Mouse (Mus musculus) CH12.LX (cell line): Measurements from ENCODE around the gene Mon1b. TPM values are rescaled to one million over a fixed set of nuclear protein-coding genes. Genes with fewer than 3 reads are reported as not detected.

ENCODE experiments used
- DNase-seq: peaks from one replicate; pipeline ENCODE4 v3.0.0-alpha.2; 2013; ENCODE audit errors: extremely low read depth
- H3K27ac ChIP-seq: 2 replicates; pipeline ENCODE4 v1.5.1; 2012; ENCODE audit warnings: low read depth, mild to moderate bottlenecking, control low read depth, moderate library complexity; ENCODE audit not compliant: insufficient read depth
- H3K27me3 ChIP-seq: replicated peaks from 2 replicates; pipeline ENCODE3; 2012; ENCODE audit warnings: inconsistent platforms
- H3K36me3 ChIP-seq, 2 experiments: replicated peaks in 1 of 2; 2 replicates each; pipeline versions ENCODE3 to v1.6.1; 2012; ENCODE audit warnings: inconsistent platforms in 1 of 2, low read length in 1 of 2, mild to moderate bottlenecking in 1 of 2, mixed read lengths in 1 of 2, moderate library complexity in 1 of 2; ENCODE audit not compliant: control insufficient read depth in 1 of 2, insufficient read depth in 1 of 2
- H3K4me1 ChIP-seq, 2 experiments: 2 replicates each; pipeline ENCODE4 v1.6.1; 2012; ENCODE audit warnings: inconsistent platforms in 1 of 2, moderate library complexity in 1 of 2; ENCODE audit not compliant: insufficient read depth in 2 of 2, control insufficient read depth in 1 of 2
- H3K4me2 ChIP-seq: 2 replicates; pipeline ENCODE4 v1.6.1; 2012; ENCODE audit warnings: low read depth, mild to moderate bottlenecking, control low read depth; ENCODE audit not compliant: poor library complexity, insufficient read depth, severe bottlenecking
- H3K4me3 ChIP-seq, 3 experiments: fragments of 150-350 bp in 1 of 3; sonication (generic) in 1 of 3; replicated peaks in 1 of 3; 2 replicates each; pipeline versions ENCODE3 to v1.5.1; 2011 to 2012; ENCODE audit warnings: low read depth in 2 of 3, low read length in 2 of 3, mild to moderate bottlenecking in 2 of 3, moderate library complexity in 2 of 3, control low read depth in 1 of 3, improper control_type of control experiment in 1 of 3, inconsistent platforms in 1 of 3, mixed read lengths in 1 of 3; ENCODE audit not compliant: poor library complexity in 1 of 3
- H3K79me2 ChIP-seq: replicated peaks from 2 replicates; pipeline ENCODE4 v1.6.1; 2012; ENCODE audit warnings: mild to moderate bottlenecking, moderate library complexity; ENCODE audit not compliant: control insufficient read depth, poor library complexity, insufficient read depth, severe bottlenecking; ENCODE audit errors: extremely low read depth
- H3K9ac ChIP-seq: 2 replicates; pipeline ENCODE4 v1.6.1; 2012; ENCODE audit warnings: low read depth, mild to moderate bottlenecking, control low read depth, moderate library complexity; ENCODE audit not compliant: insufficient read depth
- H3K9me3 ChIP-seq: replicated peaks from 2 replicates; pipeline ENCODE3; 2012; ENCODE audit warnings: low read length, inconsistent platforms, mixed read lengths
- BHLHE40 ChIP-seq: IDR thresholded peaks from 2 replicates; pipeline ENCODE4 v1.6.1; 2011; ENCODE audit warnings: mild to moderate bottlenecking, low read depth, low read length, improper control_type of control experiment
- CHD1 ChIP-seq: IDR thresholded peaks from 2 replicates; pipeline ENCODE4 v1.6.1; 2012; ENCODE audit warnings: low read depth, low read length, improper control_type of control experiment, inconsistent platforms
- CHD2 ChIP-seq: IDR thresholded peaks from 2 replicates; pipeline ENCODE4 v1.6.1; 2011; ENCODE audit warnings: low read length, improper control_type of control experiment
- E2F4 ChIP-seq: IDR thresholded peaks from 2 replicates; pipeline ENCODE4 v1.6.1; 2011; ENCODE audit warnings: low read depth, low read length, improper control_type of control experiment; ENCODE audit not compliant: insufficient replicate concordance
- ELF1 ChIP-seq: IDR thresholded peaks from 2 replicates; pipeline ENCODE4 v1.6.1; 2014; ENCODE audit warnings: low read depth, mild to moderate bottlenecking, inconsistent platforms, low read length, improper control_type of control experiment
- ETS1 ChIP-seq: conservative IDR thresholded peaks from 2 replicates; pipeline ENCODE4 v1.6.1; 2012; ENCODE audit warnings: low read depth, mild to moderate bottlenecking, inconsistent platforms, low read length, improper control_type of control experiment, moderate library complexity
- GABPA ChIP-seq: IDR thresholded peaks from 2 replicates; pipeline ENCODE4 v1.6.1; 2012; ENCODE audit warnings: low read depth, low read length, improper control_type of control experiment, inconsistent platforms; ENCODE audit not compliant: insufficient replicate concordance
- IRF4 ChIP-seq: IDR thresholded peaks from 2 replicates; pipeline ENCODE4 v1.6.1; 2014; ENCODE audit warnings: low read depth, mild to moderate bottlenecking, inconsistent platforms, low read length, improper control_type of control experiment
- JUND ChIP-seq: conservative IDR thresholded peaks from 2 replicates; pipeline ENCODE4 v1.6.1; 2011; ENCODE audit warnings: low read depth, low read length, improper control_type of control experiment
- KAT2A ChIP-seq: IDR thresholded peaks from 2 replicates; pipeline ENCODE4 v1.6.1; 2012; ENCODE audit warnings: low read length, improper control_type of control experiment, inconsistent platforms; ENCODE audit not compliant: insufficient replicate concordance
- MAFK ChIP-seq: IDR thresholded peaks from 2 replicates; pipeline ENCODE4 v1.6.1; 2011; ENCODE audit warnings: low read length, improper control_type of control experiment; ENCODE audit not compliant: insufficient replicate concordance
- MAX ChIP-seq: IDR thresholded peaks from 2 replicates; pipeline ENCODE4 v1.6.1; 2011; ENCODE audit warnings: low read length, improper control_type of control experiment
- MEF2A ChIP-seq: IDR thresholded peaks from 2 replicates; pipeline ENCODE4 v1.6.1; 2014; ENCODE audit warnings: low read depth, mild to moderate bottlenecking, inconsistent platforms, low read length, improper control_type of control experiment, borderline replicate concordance
- MXI1 ChIP-seq: IDR thresholded peaks from 2 replicates; pipeline ENCODE4 v1.6.1; 2011; ENCODE audit warnings: mild to moderate bottlenecking, low read depth, low read length, improper control_type of control experiment
- NRF1 ChIP-seq: IDR thresholded peaks from 2 replicates; pipeline ENCODE4 v1.6.1; 2014; ENCODE audit warnings: low read depth, mild to moderate bottlenecking, inconsistent platforms, low read length, improper control_type of control experiment, moderate library complexity
- PAX5 ChIP-seq: IDR thresholded peaks from 2 replicates; pipeline ENCODE4 v1.6.1; 2012; ENCODE audit warnings: low read length, inconsistent platforms, mixed read lengths
- POLR2AphosphoS2 ChIP-seq: IDR thresholded peaks from 2 replicates; pipeline ENCODE4 v1.6.1; 2011; ENCODE audit warnings: low read depth, low read length, improper control_type of control experiment
- RAD21 ChIP-seq: IDR thresholded peaks from 2 replicates; pipeline ENCODE4 v1.6.1; 2011; ENCODE audit warnings: low read depth, mild to moderate bottlenecking, low read length, improper control_type of control experiment, moderate library complexity
- SIN3A ChIP-seq: IDR thresholded peaks from 2 replicates; pipeline ENCODE4 v1.6.1; 2012; ENCODE audit warnings: low read length, improper control_type of control experiment, inconsistent platforms
- TBP ChIP-seq: conservative IDR thresholded peaks from 2 replicates; pipeline ENCODE4 v1.6.1; 2011; ENCODE audit warnings: low read depth, low read length, improper control_type of control experiment
- TCF12 ChIP-seq: IDR thresholded peaks from 2 replicates; pipeline ENCODE4 v1.6.1; 2014; ENCODE audit warnings: low read depth, mild to moderate bottlenecking, inconsistent platforms, low read length, improper control_type of control experiment
- USF1 ChIP-seq: IDR thresholded peaks from 2 replicates; pipeline ENCODE4 v1.6.1; 2014; ENCODE audit warnings: low read depth, mild to moderate bottlenecking, inconsistent platforms, low read length, improper control_type of control experiment
- ZC3H11A ChIP-seq: IDR thresholded peaks from 2 replicates; pipeline ENCODE4 v1.6.1; 2012; ENCODE audit warnings: low read depth, mild to moderate bottlenecking, inconsistent platforms, low read length, improper control_type of control experiment
- ZKSCAN1 ChIP-seq: IDR thresholded peaks from 2 replicates; pipeline ENCODE4 v1.6.1; 2012; ENCODE audit warnings: low read depth, inconsistent platforms, low read length, improper control_type of control experiment, borderline replicate concordance
- ZMIZ1 ChIP-seq: IDR thresholded peaks from 2 replicates; pipeline ENCODE4 v1.6.1; 2012; ENCODE audit warnings: low read depth, mild to moderate bottlenecking, inconsistent platforms, low read length, improper control_type of control experiment
- dilution Hi-C: fragments of 300-500 bp; cut with MboI; formaldehyde crosslinking; loops from 2 replicates; pipeline ENCODE4 v1.14.3; 2020; ENCODE audit warnings: low sequenced_read_pairs; ENCODE audit not compliant: extremely low pct_unique_long_range_greater_than_20kb, extremely low pct_ligation_motif_present
- in situ Hi-C: fragments of 300-500 bp; cut with MboI; formaldehyde crosslinking; loops from 3 replicates; pipeline ENCODE4 v1.14.3; 2019; ENCODE audit warnings: low sequenced_read_pairs, low pct_ligation_motif_present, low pct_unique_long_range_greater_than_20kb, mixed read lengths
- polyA plus RNA-seq: library from polyadenylated mRNA; unstranded; fragments of >175 nt; gene quantifications from 2 replicates; pipeline ENCODE4 v1.2.1, GENCODE M21; 2012; ENCODE audit warnings: low read depth; ENCODE audit not compliant: insufficient read length
- total RNA-seq, 2 experiments: library from RNA; depleted of rRNA; stranded (reverse); fragments of 300-350 nt in 1 of 2; fragments of >200 nt in 1 of 2; gene quantifications; 2 replicates each; pipeline ENCODE4 v1.2.3; 2012 to 2014

Mon1b gene
- total and polyA plus RNA-seq, 3 experiments: 7.2 to 17.1 (median 15.2) TPM

DNA sequence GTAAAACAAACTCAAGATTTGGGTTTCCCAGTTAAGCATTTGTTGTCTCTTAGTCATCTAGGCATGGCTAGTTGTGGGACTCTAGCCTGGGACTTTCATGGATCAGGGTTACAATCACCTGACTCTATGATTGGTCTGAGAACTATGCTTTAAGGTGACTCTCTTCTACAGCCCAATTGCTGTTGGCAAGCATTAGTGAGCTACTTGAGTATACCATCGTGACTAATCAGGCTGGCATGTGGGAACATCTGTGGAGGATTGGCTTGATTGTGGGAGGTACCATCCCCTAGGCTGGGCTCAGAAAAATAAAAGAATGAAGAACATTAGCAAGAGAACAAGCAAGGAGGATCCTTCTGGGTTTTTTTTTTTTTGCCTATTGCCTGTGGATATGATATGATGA is 41.4 kb downstream of the Mon1b start:
- dilution Hi-C loops: no loop called here
- Histone ChIP-seq H3K4me2 (no peak overlapping the region), H3K79me2 (no peaks in the 10 kb centered on the region), H3K9me3 (no peaks in the 10 kb centered on the region), H3K9ac (no peak overlapping the region), H3K36me3 (no peaks in the 10 kb centered on the region), H3K27me3 (no peaks in the 10 kb centered on the region), H3K4me1 (no peaks in the 10 kb centered on the region), H3K4me3 (no peak overlapping the region), H3K27ac (no peak overlapping the region)
- DNase-seq: no peak
- TF ChIP-seq ETS1 (no peak), E2F4 (no peak), TBP (no peak), CHD1 (no peak), ZKSCAN1 (no peak), MAFK (no peak), KAT2A (no peak), ZMIZ1 (no peak), SIN3A (no peak), USF1 (no peak), MAX (no peak), JUND (no peak), MXI1 (no peak), ELF1 (no peak), PAX5 (no peak), CHD2 (no peak), MEF2A (no peak), GABPA (no peak)
- in situ Hi-C loops: loop anchor here (10.0 kb wide), 1 partner anchor 388 kb away; no protein-coding TSS in a partner anchor

DNA sequence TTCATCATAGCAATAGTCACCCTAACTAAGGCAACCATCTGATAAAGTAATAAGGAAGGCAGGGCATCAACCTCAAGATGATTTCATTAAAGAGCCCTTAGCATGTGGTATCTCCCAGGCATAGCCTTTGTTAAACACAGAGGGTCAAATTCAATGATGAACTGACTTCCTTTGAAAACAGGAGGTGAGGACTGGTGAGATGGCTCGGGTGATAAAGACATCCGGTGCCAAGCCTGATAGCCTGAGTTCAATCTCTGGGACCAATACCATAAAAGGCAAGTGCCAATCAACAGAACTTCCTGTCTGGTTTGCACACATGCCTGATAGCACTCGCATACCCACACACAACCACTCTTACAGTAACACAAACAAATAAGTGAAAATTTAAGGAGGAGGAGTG is 44.0 kb downstream of the Mon1b start:
- Histone ChIP-seq H3K79me2 (no peaks in the 10 kb centered on the region), H3K4me2 (no peak overlapping the region), H3K4me1 (no peaks in the 10 kb centered on the region)
- in situ Hi-C loops: loop anchor here (10.0 kb wide), 1 partner anchor 385 kb away; no protein-coding TSS in a partner anchor
- TF ChIP-seq CHD1: no peak
- no peak for TF ChIP-seq KAT2A
- TF ChIP-seq POLR2AphosphoS2: no peak
- TF ChIP-seq TCF12: no peak
- no peak for TF ChIP-seq IRF4
- no peak for TF ChIP-seq BHLHE40
- no peak for TF ChIP-seq NRF1
- no peak for TF ChIP-seq ELF1
- no peak for TF ChIP-seq ZC3H11A
- TF ChIP-seq RAD21: no peak
- TF ChIP-seq, all 38 proteins: peak for 0
- H3K27me3 ChIP-seq: no peaks in the 10 kb centered on the region
- no peaks in the 10 kb centered on the region for H3K9me3 ChIP-seq
- dilution Hi-C loops: no loop called here
- no peak overlapping the region for H3K4me3 ChIP-seq
- H3K9ac ChIP-seq: no peak overlapping the region
- H3K27ac ChIP-seq: no peak overlapping the region
- H3K36me3 ChIP-seq: no peaks in the 10 kb centered on the region
- no peak for DNase-seq
